Comparison of ENCODE assay signal across 26 mouse cellular contexts in the genomic region with DNA sequence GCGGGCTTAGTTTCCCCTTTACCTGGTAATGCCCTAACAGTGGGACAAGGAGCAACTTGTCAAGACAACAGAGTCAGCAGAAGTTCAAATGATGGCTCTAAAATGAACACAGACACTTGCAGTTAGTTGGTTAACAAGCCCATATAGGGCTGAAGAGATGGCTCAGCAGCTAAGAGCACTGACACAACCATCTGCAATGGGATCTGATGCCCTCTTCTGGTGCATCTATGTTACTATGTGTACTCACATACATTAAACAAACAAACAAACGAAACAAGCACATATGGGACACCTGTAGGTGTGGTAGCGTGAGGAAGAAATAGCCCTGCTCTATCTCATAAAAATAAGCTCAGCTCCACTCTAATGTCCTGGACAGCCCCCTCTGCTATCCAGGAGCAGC. TPM values are rescaled to one million over a fixed set of nuclear protein-coding genes. Genes with fewer than 3 reads are reported as not detected.
DNase-seq lines count a peak whose midpoint lies in the region; ATAC-seq and TF ChIP-seq lines count a peak whose summit lies in the region.
"Had no signal": no experiment of that assay in that cellular context is flagged by ENCODE, and none has a peak within 500 bp of the region (broad histone marks: within the 10 kb centered on the region; RNA-seq: fewer than 3 reads in every experiment).

No protein-coding gene starts in this region.

- H3K27me3 ChIP-seq in hindbrain, postnatal 0 days (ENCODE audit: insufficient read depth, low read length), result no peaks in the 10 kb centered on the region
- H3K27me3 ChIP-seq in hindbrain, embryonic 10.5 days (ENCODE audit: insufficient read depth, poor library complexity, severe bottlenecking), result no peaks in the 10 kb centered on the region
- no peaks in the 10 kb centered on the region for H3K27me3 ChIP-seq in midbrain, postnatal 0 days (ENCODE audit: insufficient read depth, low read length)
- H3K27me3 ChIP-seq in midbrain, embryonic 11.5 days (ENCODE audit: control insufficient read depth, insufficient read depth, low read length), result no peaks in the 10 kb centered on the region
- H3K27me3 ChIP-seq in forebrain, embryonic 10.5 days (ENCODE audit: poor library complexity, severe bottlenecking), result no peaks in the 10 kb centered on the region
- H3K27me3 ChIP-seq: forebrain, embryonic 15.5 days; heart, embryonic 12.5 days; lung, embryonic 15.5 days; midbrain, embryonic 13.5 days had no signal

- H3K4me3 ChIP-seq in hindbrain, postnatal 0 days (ENCODE audit: low read length), result no peak overlapping the region
- H3K4me3 ChIP-seq in hindbrain, embryonic 10.5 days, result no peak overlapping the region
- no peak overlapping the region for H3K4me3 ChIP-seq in midbrain, postnatal 0 days (ENCODE audit: low read depth, low read length)
- no peak overlapping the region for H3K4me3 ChIP-seq in midbrain, embryonic 11.5 days (ENCODE audit: low read depth, low read length)
- H3K4me3 ChIP-seq in forebrain, embryonic 10.5 days, result no peak overlapping the region
- H3K4me3 ChIP-seq: forebrain, embryonic 15.5 days; heart, embryonic 12.5 days; left cerebral cortex, adult 2 months; limb, embryonic 10.5 days; lung, embryonic 15.5 days; midbrain, embryonic 13.5 days; myocyte had no signal

- 65% methylated on average over 3 of the region's 3 CpGs for WGBS in hindbrain, postnatal 0 days
- 70% methylated on average over 3 of the region's 3 CpGs for WGBS in hindbrain, embryonic 10.5 days
- WGBS in midbrain, postnatal 0 days, result 70% methylated on average over 3 of the region's 3 CpGs
- WGBS in midbrain, embryonic 11.5 days, result 59% methylated on average over 3 of the region's 3 CpGs
- 66% methylated on average over 3 of the region's 3 CpGs for WGBS in forebrain, embryonic 10.5 days

- H3K9ac ChIP-seq in hindbrain, postnatal 0 days (replicated peaks; ENCODE audit: low read length), result no peak overlapping the region
- no peak overlapping the region for H3K9ac ChIP-seq in midbrain, postnatal 0 days (replicated peaks; ENCODE audit: low read length, poor library complexity, severe bottlenecking)
- no peak overlapping the region for H3K9ac ChIP-seq in midbrain, embryonic 11.5 days (ENCODE audit: low read length)
- H3K9ac ChIP-seq: forebrain, embryonic 15.5 days; heart, embryonic 12.5 days; lung, embryonic 15.5 days; midbrain, embryonic 13.5 days had no signal

- no peak overlapping the region for H3K27ac ChIP-seq in hindbrain, postnatal 0 days
- no peak overlapping the region for H3K27ac ChIP-seq in hindbrain, embryonic 10.5 days
- no peak overlapping the region for H3K27ac ChIP-seq in midbrain, postnatal 0 days (ENCODE audit: low read depth, low read length)
- no peak overlapping the region for H3K27ac ChIP-seq in midbrain, embryonic 11.5 days (ENCODE audit: low read depth, low read length)
- no peak overlapping the region for H3K27ac ChIP-seq in forebrain, embryonic 10.5 days
- H3K27ac ChIP-seq: forebrain, embryonic 15.5 days; left cerebral cortex, adult 2 months; limb, embryonic 10.5 days; lung, embryonic 15.5 days; midbrain, embryonic 13.5 days had no signal

- H3K9me3 ChIP-seq in hindbrain, postnatal 0 days (ENCODE audit: low read length), result no peaks in the 10 kb centered on the region
- no peaks in the 10 kb centered on the region for H3K9me3 ChIP-seq in hindbrain, embryonic 10.5 days
- no peaks in the 10 kb centered on the region for H3K9me3 ChIP-seq in midbrain, postnatal 0 days (ENCODE audit: low read length)
- H3K9me3 ChIP-seq in midbrain, embryonic 11.5 days (ENCODE audit: control insufficient read depth, low read length), result no peaks in the 10 kb centered on the region
- no peaks in the 10 kb centered on the region for H3K9me3 ChIP-seq in forebrain, embryonic 10.5 days
- H3K9me3 ChIP-seq: forebrain, embryonic 15.5 days; limb, embryonic 10.5 days; lung, embryonic 15.5 days; midbrain, embryonic 13.5 days had no signal

- H3K36me3 ChIP-seq in hindbrain, postnatal 0 days (ENCODE audit: insufficient read depth, low read length), result no peaks in the 10 kb centered on the region
- H3K36me3 ChIP-seq in hindbrain, embryonic 10.5 days, result no peaks in the 10 kb centered on the region
- H3K36me3 ChIP-seq in midbrain, postnatal 0 days (ENCODE audit: insufficient read depth, low read length), result no peaks in the 10 kb centered on the region
- no peaks in the 10 kb centered on the region for H3K36me3 ChIP-seq in midbrain, embryonic 11.5 days (ENCODE audit: control insufficient read depth, insufficient read depth, low read length)
- no peaks in the 10 kb centered on the region for H3K36me3 ChIP-seq in forebrain, embryonic 10.5 days (replicated peaks)
- H3K36me3 ChIP-seq: forebrain, embryonic 15.5 days; heart, embryonic 12.5 days; limb, embryonic 10.5 days; lung, embryonic 15.5 days; midbrain, embryonic 13.5 days had no signal

- TF ChIP-seq CTCF in hindbrain, postnatal 0 days (IDR thresholded peaks at IDR 0.05; ENCODE audit: low read depth), result peak; percentile 41
- TF ChIP-seq CTCF in midbrain, postnatal 0 days (IDR thresholded peaks at IDR 0.05), result peak; percentile 30; the same call in 1 of the 2 replicates

- ATAC-seq in hindbrain, postnatal 0 days, result no peak
- no peak for ATAC-seq in midbrain, postnatal 0 days (ENCODE audit: low FRiP score)
- no peak for ATAC-seq in midbrain, embryonic 11.5 days (ENCODE audit: low FRiP score)
- 0 out of 2 replicates have a peak, but pooled peaks have one; percentile 42 for ATAC-seq in erythroid progenitor cell, adult 5-6 weeks (replicated peaks; ENCODE audit: low FRiP score, poor library complexity, severe bottlenecking)
- ATAC-seq: forebrain, embryonic 15.5 days; hindbrain, embryonic 16.5 days; midbrain, embryonic 13.5 days had no signal

- no peak for DNase-seq in hindbrain, postnatal 0 days (ENCODE audit: low spot score)
- DNase-seq in hindbrain, embryonic 10.5 days (ENCODE audit: low spot score), result no peak
- no peak for DNase-seq in midbrain, postnatal 0 days (ENCODE audit: low spot score)
- DNase-seq in midbrain, embryonic 11.5 days (ENCODE audit: low spot score, missing footprints), result no peak
- no peak for DNase-seq in urinary bladder, postnatal 14 days (ENCODE audit: low spot score)
- no peak for DNase-seq in gastrocnemius, adult 18-20 months (ENCODE audit: low spot score)
- DNase-seq in forebrain, embryonic 10.5 days (ENCODE audit: extremely low spot score, low spot score), result no peak
- DNase-seq: adrenal gland, adult 8-10 months; cerebellum, adult 9-11 months; heart, postnatal 4 days; kidney, adult 8-10 months; kidney, postnatal 25 days; right cerebral cortex, postnatal 4 days had no signal

- H3K4me1 ChIP-seq in hindbrain, postnatal 0 days (ENCODE audit: insufficient read depth, low read length), result no peaks in the 10 kb centered on the region
- no peaks in the 10 kb centered on the region for H3K4me1 ChIP-seq in hindbrain, embryonic 10.5 days (replicated peaks)
- H3K4me1 ChIP-seq in midbrain, postnatal 0 days (ENCODE audit: insufficient read depth, low read length), result no peaks in the 10 kb centered on the region
- no peaks in the 10 kb centered on the region for H3K4me1 ChIP-seq in midbrain, embryonic 11.5 days (ENCODE audit: control insufficient read depth, insufficient read depth, low read length)
- peaks cover 4% of the 10 kb centered on the region; the same call in 1 of the 2 replicates for H3K4me1 ChIP-seq in forebrain, embryonic 10.5 days
- H3K4me1 ChIP-seq: forebrain, embryonic 15.5 days; heart, embryonic 12.5 days; lung, embryonic 15.5 days; midbrain, embryonic 13.5 days had no signal

- no peak overlapping the region for H3K4me2 ChIP-seq in hindbrain, postnatal 0 days (ENCODE audit: low read depth, low read length)
- no peak overlapping the region for H3K4me2 ChIP-seq in midbrain, postnatal 0 days (ENCODE audit: low read depth, low read length, poor library complexity, severe bottlenecking)
- no peak overlapping the region for H3K4me2 ChIP-seq in midbrain, embryonic 11.5 days
- H3K4me2 ChIP-seq: forebrain, embryonic 15.5 days; heart, embryonic 12.5 days; lung, embryonic 15.5 days; midbrain, embryonic 13.5 days had no signal

RNA-seq across cellular contexts. Expression of a gene that starts 10.7 kb away (rescaled TPM):
- 28.1 and 28.7 TPM in 2 replicates for total RNA-seq in hindbrain, postnatal 0 days (2014; rRNA removed)
- 24.5 and 26.2 TPM in 2 replicates for polyA plus RNA-seq in hindbrain, postnatal 0 days (2015; fragmentation: Nextera tagmentation; extraction: Ambion mirVana)
- 17.5 and 19.7 TPM in 2 replicates for polyA plus RNA-seq in hindbrain, embryonic 10.5 days (2016; fragmentation: Nextera tagmentation; extraction: Ambion mirVana)
- 20.9 and 37.7 TPM in 2 replicates for total RNA-seq in midbrain, postnatal 0 days (2014; rRNA removed)
- polyA plus RNA-seq in midbrain, postnatal 0 days (2015; fragmentation: Nextera tagmentation; extraction: Ambion mirVana), result 20.8 and 26.8 TPM in 2 replicates
- 12.2 and 12.6 TPM in 2 replicates for polyA plus RNA-seq in midbrain, embryonic 11.5 days (2014; fragmentation: Nextera tagmentation; extraction: Ambion mirVana)
- 21.8 and 24.5 TPM in 2 replicates for total RNA-seq in erythroid progenitor cell, adult 5-6 weeks (2015; ENCODE audit: low replicate concordance)
- total RNA-seq in erythroid progenitor cell, adult 5-6 weeks (2017; ENCODE audit: low replicate concordance), result 5.0 and 16.1 TPM in 2 replicates
- total RNA-seq in gastrocnemius, adult 18-20 months (2021), result 10 to 100 TPM; 16.3 to 17.8 TPM
- polyA plus RNA-seq in forebrain, embryonic 10.5 days (2016; fragmentation: Nextera tagmentation; extraction: Ambion mirVana), result 10.4 and 10.6 TPM in 2 replicates

RNA-seq across cellular contexts. Expression of a gene that starts 26.6 kb away (rescaled TPM):
- total RNA-seq in hindbrain, postnatal 0 days (2014; rRNA removed), result 64.6 and 69.6 TPM in 2 replicates
- 18.9 and 21.8 TPM in 2 replicates for polyA plus RNA-seq in hindbrain, postnatal 0 days (2015; fragmentation: Nextera tagmentation; extraction: Ambion mirVana)
- polyA plus RNA-seq in hindbrain, embryonic 10.5 days (2016; fragmentation: Nextera tagmentation; extraction: Ambion mirVana), result 4.0 and 5.9 TPM in 2 replicates
- total RNA-seq in midbrain, postnatal 0 days (2014; rRNA removed), result 40.6 and 67.7 TPM in 2 replicates
- 18.6 and 20.7 TPM in 2 replicates for polyA plus RNA-seq in midbrain, postnatal 0 days (2015; fragmentation: Nextera tagmentation; extraction: Ambion mirVana)
- polyA plus RNA-seq in midbrain, embryonic 11.5 days (2014; fragmentation: Nextera tagmentation; extraction: Ambion mirVana), result 2.1 and 2.3 TPM in 2 replicates
- 2.2 and 16.8 TPM in 2 replicates for total RNA-seq in erythroid progenitor cell, adult 5-6 weeks (2015; ENCODE audit: low replicate concordance)
- 0.90 and 5.2 TPM in 2 replicates for total RNA-seq in erythroid progenitor cell, adult 5-6 weeks (2017; ENCODE audit: low replicate concordance)
- 1 to 10 TPM; 2.8 to 3.4 TPM for total RNA-seq in gastrocnemius, adult 18-20 months (2021)
- polyA plus RNA-seq in forebrain, embryonic 10.5 days (2016; fragmentation: Nextera tagmentation; extraction: Ambion mirVana), result 3.1 and 3.6 TPM in 2 replicates

RNA-seq across cellular contexts. Expression of a gene that starts 28.3 kb away (rescaled TPM):
- total RNA-seq in hindbrain, postnatal 0 days (2014; rRNA removed), result not detected in 2 replicates
- not detected in 2 replicates for polyA plus RNA-seq in hindbrain, postnatal 0 days (2015; fragmentation: Nextera tagmentation; extraction: Ambion mirVana)
- not detected in 2 replicates for polyA plus RNA-seq in hindbrain, embryonic 10.5 days (2016; fragmentation: Nextera tagmentation; extraction: Ambion mirVana)
- total RNA-seq in midbrain, postnatal 0 days (2014; rRNA removed), result not detected in 2 replicates
- polyA plus RNA-seq in midbrain, postnatal 0 days (2015; fragmentation: Nextera tagmentation; extraction: Ambion mirVana), result not detected in 2 replicates
- not detected in 2 replicates for polyA plus RNA-seq in midbrain, embryonic 11.5 days (2014; fragmentation: Nextera tagmentation; extraction: Ambion mirVana)
- not detected in 2 replicates for total RNA-seq in erythroid progenitor cell, adult 5-6 weeks (2015; ENCODE audit: low replicate concordance)
- total RNA-seq in erythroid progenitor cell, adult 5-6 weeks (2017; ENCODE audit: low replicate concordance), result not detected in 2 replicates
- total RNA-seq in gastrocnemius, adult 18-20 months (2021), result not detected
- not detected in 2 replicates for polyA plus RNA-seq in forebrain, embryonic 10.5 days (2016; fragmentation: Nextera tagmentation; extraction: Ambion mirVana)
- total RNA-seq: adrenal gland, adult 8-10 months; heart, postnatal 4 days; left cerebral cortex, adult 2 months; liver, adult 2 months had no signal
- polyA plus RNA-seq: cortical plate, adult 2 months; embryonic facial prominence, embryonic 11.5 days; forebrain, embryonic 15.5 days; gonadal fat pad, adult 2 months; heart, embryonic 12.5 days; hindbrain, embryonic 16.5 days; limb, embryonic 10.5 days; liver, adult 2 months; lung, embryonic 15.5 days; midbrain, embryonic 13.5 days; myocyte had no signal

RNA-seq across cellular contexts. Expression of a gene that starts 28.4 kb away (rescaled TPM):
- 0.42 and 3.8 TPM in 2 replicates for total RNA-seq in hindbrain, postnatal 0 days (2014; rRNA removed)
- 0.83 TPM in 2 replicates for polyA plus RNA-seq in hindbrain, postnatal 0 days (2015; fragmentation: Nextera tagmentation; extraction: Ambion mirVana)
- polyA plus RNA-seq in hindbrain, embryonic 10.5 days (2016; fragmentation: Nextera tagmentation; extraction: Ambion mirVana), result 0.87 and 1.2 TPM in 2 replicates
- total RNA-seq in midbrain, postnatal 0 days (2014; rRNA removed), result 0.99 and 1.2 TPM in 2 replicates
- 0.28 and 0.44 TPM in 2 replicates for polyA plus RNA-seq in midbrain, postnatal 0 days (2015; fragmentation: Nextera tagmentation; extraction: Ambion mirVana)
- polyA plus RNA-seq in midbrain, embryonic 11.5 days (2014; fragmentation: Nextera tagmentation; extraction: Ambion mirVana), result 0.31 and 0.32 TPM in 2 replicates
- total RNA-seq in erythroid progenitor cell, adult 5-6 weeks (2015; ENCODE audit: low replicate concordance), result not detected in 2 replicates
- total RNA-seq in erythroid progenitor cell, adult 5-6 weeks (2017; ENCODE audit: low replicate concordance), result 0.15 and 1.2 TPM in 2 replicates
- under 1 TPM; 0.34 to 0.47 TPM for total RNA-seq in gastrocnemius, adult 18-20 months (2021)
- 0.86 and 1.1 TPM in 2 replicates for polyA plus RNA-seq in forebrain, embryonic 10.5 days (2016; fragmentation: Nextera tagmentation; extraction: Ambion mirVana)

RNA-seq across cellular contexts. Expression of a gene that starts 40.5 kb away (rescaled TPM):
- 97.2 and 121 TPM in 2 replicates for total RNA-seq in hindbrain, postnatal 0 days (2014; rRNA removed)
- 70.9 and 71.5 TPM in 2 replicates for polyA plus RNA-seq in hindbrain, postnatal 0 days (2015; fragmentation: Nextera tagmentation; extraction: Ambion mirVana)
- 9.9 and 14.4 TPM in 2 replicates for polyA plus RNA-seq in hindbrain, embryonic 10.5 days (2016; fragmentation: Nextera tagmentation; extraction: Ambion mirVana)
- total RNA-seq in midbrain, postnatal 0 days (2014; rRNA removed), result 92.2 and 106 TPM in 2 replicates
- polyA plus RNA-seq in midbrain, postnatal 0 days (2015; fragmentation: Nextera tagmentation; extraction: Ambion mirVana), result 79.1 and 84.8 TPM in 2 replicates
- polyA plus RNA-seq in midbrain, embryonic 11.5 days (2014; fragmentation: Nextera tagmentation; extraction: Ambion mirVana), result 8.5 and 8.8 TPM in 2 replicates
- total RNA-seq in erythroid progenitor cell, adult 5-6 weeks (2015; ENCODE audit: low replicate concordance), result 0.72 and 1.3 TPM in 2 replicates
- 0.39 TPM in 1 of 2 replicates, not detected in the other for total RNA-seq in erythroid progenitor cell, adult 5-6 weeks (2017; ENCODE audit: low replicate concordance)
- under 1 TPM; 0.16 to 0.81 TPM for total RNA-seq in gastrocnemius, adult 18-20 months (2021)
- 7.9 and 9.2 TPM in 2 replicates for polyA plus RNA-seq in forebrain, embryonic 10.5 days (2016; fragmentation: Nextera tagmentation; extraction: Ambion mirVana)
